Mouse (Mus musculus) lung, postnatal 0 days (tissue): Measurements from ENCODE around the gene Trim42.

Experiments used
- CTCF ChIP-seq: IDR thresholded peaks from 2 replicates; pipeline ENCODE4 v1.5.1; 2016; ENCODE audit warnings: antibody characterized with exemption, mild to moderate bottlenecking
- EP300 ChIP-seq: IDR thresholded peaks from 2 replicates; pipeline ENCODE4 v1.6.1; 2016; ENCODE audit warnings: antibody characterized with exemption, mild to moderate bottlenecking, control low read depth

- TF ChIP-seq EP300 (no peak), CTCF (peak; percentile 74)
Observed at GRCm38 (mm10) chr9:97315421-97316055, 54.2 kb downstream of the Trim42 start.
